Mouse (Mus musculus) forebrain, embryonic 15.5 days (tissue): ENCODE measurements at regions not wholly inside any gene's neighbourhood (a gene's known extent, or its start where the extent isn't known, plus 50 kb on each side); places are given as distances from the start of the nearest gene placed in this dataset.
A peak's percentile ranks its signal among the peaks of the same experiment; 100 is the strongest.

Experiments
- ATAC-seq: fragments of 200-750 bp; cut with Nextera tagmentation; replicated peaks from 2 replicates; pipeline ENCODE4 v1.8.0; 2017; ENCODE audit warnings: mild to moderate bottlenecking, moderate TSS enrichment, moderate library complexity
- H3K27ac ChIP-seq: fragments of 300-500 bp; sonication (generic); replicated peaks from 2 replicates; pipeline ENCODE4 v1.5.1; 2015; ENCODE audit warnings: mild to moderate bottlenecking, inconsistent platforms
- H3K27me3 ChIP-seq: fragments of 300-500 bp; sonication (generic); 2 replicates; pipeline ENCODE4 v1.6.1; 2015; ENCODE audit warnings: inconsistent platforms
- H3K36me3 ChIP-seq: fragments of 300-500 bp; sonication (generic); 2 replicates; pipeline ENCODE4 v1.6.1; 2015; ENCODE audit warnings: mild to moderate bottlenecking, inconsistent platforms
- H3K4me1 ChIP-seq: fragments of 300-500 bp; sonication (generic); 2 replicates; pipeline ENCODE4 v1.6.1; 2015; ENCODE audit warnings: inconsistent platforms
- H3K4me2 ChIP-seq: fragments of 300-500 bp; sonication (generic); replicated peaks from 2 replicates; pipeline ENCODE4 v1.6.1; 2015; ENCODE audit warnings: mild to moderate bottlenecking, inconsistent platforms
- H3K4me3 ChIP-seq: fragments of 300-500 bp; sonication (generic); 2 replicates; pipeline ENCODE4 v1.5.1; 2015; ENCODE audit warnings: mild to moderate bottlenecking, inconsistent platforms
- H3K9ac ChIP-seq: fragments of 300-500 bp; sonication (generic); replicated peaks from 2 replicates; pipeline ENCODE4 v1.6.1; 2015; ENCODE audit warnings: mild to moderate bottlenecking, inconsistent platforms
- H3K9me3 ChIP-seq: fragments of 300-500 bp; sonication (generic); 2 replicates; pipeline ENCODE4 v1.6.1; 2016; ENCODE audit warnings: inconsistent platforms
- WGBS: fragments of 180-500 bp; shearing (Covaris S2); methylation state at CpG from one replicate; pipeline ENCODE4 v1.1.7; 2015; ENCODE audit warnings: mixed read lengths; 5-methylcytosine and 5-hydroxymethylcytosine counted together

GRCm38 (mm10) chr8:109012655-109013054 is 481.2 kb upstream of the Pmfbp1 start:
- Histone ChIP-seq H3K4me3 (no peak overlapping the region), H3K36me3 (no peaks in the 10 kb centered on the region), H3K27me3 (no peaks in the 10 kb centered on the region), H3K9me3 (no peaks in the 10 kb centered on the region), H3K4me1 (no peaks in the 10 kb centered on the region), H3K4me2 (no peak overlapping the region), H3K27ac (no peak overlapping the region), H3K9ac (no peak overlapping the region)
- 21% methylated on average over 8 of the region's 8 CpGs for WGBS
- no peak for ATAC-seq

DNA sequence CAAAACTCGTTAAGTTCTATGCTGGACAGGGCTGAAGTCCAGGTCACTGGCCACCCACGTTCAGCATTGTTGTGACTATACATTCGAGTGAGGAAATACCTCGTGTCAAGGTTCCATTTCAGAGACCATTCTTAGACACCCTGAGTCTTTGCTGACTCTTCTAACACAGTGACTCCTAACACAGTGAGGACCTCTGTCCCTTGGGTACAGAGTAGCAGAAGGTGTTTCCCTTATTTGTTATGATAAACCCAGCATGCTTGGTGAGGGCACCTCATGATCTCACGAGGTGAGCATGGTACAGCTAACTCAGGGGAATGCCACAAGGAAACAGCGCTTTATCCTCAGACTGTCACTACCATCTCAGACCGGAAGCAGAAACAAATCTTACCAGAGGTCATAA is 480.2 kb upstream of the Pmfbp1 start:
- WGBS = 51% methylated on average over 7 of the region's 7 CpGs
- H3K9me3 ChIP-seq = no peaks in the 10 kb centered on the region
- H3K4me2 ChIP-seq = no peak overlapping the region
- no peak for ATAC-seq
- H3K9ac ChIP-seq = no peak overlapping the region
- H3K4me1 ChIP-seq = no peaks in the 10 kb centered on the region
- no peaks in the 10 kb centered on the region for H3K36me3 ChIP-seq
- H3K4me3 ChIP-seq = no peak overlapping the region
- H3K27me3 ChIP-seq = no peaks in the 10 kb centered on the region
- H3K27ac ChIP-seq = no peak overlapping the region

- Histone ChIP-seq H3K4me1 (no peaks in the 10 kb centered on the region), H3K4me2 (no peak overlapping the region), H3K27ac (no peak overlapping the region), H3K4me3 (no peak overlapping the region), H3K27me3 (no peaks in the 10 kb centered on the region), H3K9ac (no peak overlapping the region), H3K9me3 (no peaks in the 10 kb centered on the region), H3K36me3 (no peaks in the 10 kb centered on the region)
- WGBS = 71% methylated on average over 7 of the region's 7 CpGs
- ATAC-seq = no peak
These were observed 479.1 kb upstream of the Pmfbp1 start for GRCm38 (mm10) chr8:109014746-109015145.

DNA sequence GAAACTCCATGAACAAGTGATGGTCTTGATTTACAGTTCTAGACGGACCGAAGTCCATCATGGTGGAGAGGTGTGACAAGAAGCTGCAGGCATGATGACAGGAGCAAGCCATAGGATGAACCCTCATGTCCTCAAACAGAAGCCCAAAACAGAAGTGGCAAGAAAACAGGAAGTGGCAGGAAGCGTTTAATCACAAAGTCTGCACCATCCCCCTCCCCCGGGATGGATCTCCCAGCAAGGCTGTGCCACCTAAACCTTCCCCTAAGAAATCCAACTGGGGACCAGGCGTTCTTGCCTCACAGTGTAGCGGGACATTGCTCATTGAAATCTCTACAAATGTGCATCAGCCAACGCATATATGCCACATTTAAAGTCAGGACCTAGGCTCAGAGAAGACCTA is 474.3 kb upstream of the Pmfbp1 start:
- Histone ChIP-seq H3K4me1 (no peaks in the 10 kb centered on the region), H3K27me3 (no peaks in the 10 kb centered on the region), H3K9me3 (no peaks in the 10 kb centered on the region), H3K27ac (no peak overlapping the region), H3K4me3 (no peak overlapping the region), H3K36me3 (no peaks in the 10 kb centered on the region), H3K9ac (no peak overlapping the region), H3K4me2 (no peak overlapping the region)
- WGBS = 89% methylated on average over 7 of the region's 7 CpGs
- ATAC-seq = no peak

GRCm38 (mm10) chr8:109020102-109020501 is 473.7 kb upstream of the Pmfbp1 start:
- Histone ChIP-seq H3K9ac (no peak overlapping the region), H3K4me3 (no peak overlapping the region), H3K27ac (no peak overlapping the region), H3K36me3 (no peaks in the 10 kb centered on the region), H3K9me3 (no peaks in the 10 kb centered on the region), H3K27me3 (no peaks in the 10 kb centered on the region), H3K4me1 (no peaks in the 10 kb centered on the region), H3K4me2 (no peak overlapping the region)
- WGBS = 88% methylated on average over 4 of the region's 4 CpGs
- no peak for ATAC-seq

GRCm38 (mm10) chr8:109027923-109028322 is 465.9 kb upstream of the Pmfbp1 start:
- WGBS = 92% methylated on average over 8 of the region's 8 CpGs
- Histone ChIP-seq H3K4me1 (no peaks in the 10 kb centered on the region), H3K4me2 (no peak overlapping the region), H3K27ac (no peak overlapping the region), H3K36me3 (no peaks in the 10 kb centered on the region), H3K9ac (no peak overlapping the region), H3K4me3 (no peak overlapping the region), H3K9me3 (no peaks in the 10 kb centered on the region), H3K27me3 (no peaks in the 10 kb centered on the region)
- ATAC-seq = no peak

DNA sequence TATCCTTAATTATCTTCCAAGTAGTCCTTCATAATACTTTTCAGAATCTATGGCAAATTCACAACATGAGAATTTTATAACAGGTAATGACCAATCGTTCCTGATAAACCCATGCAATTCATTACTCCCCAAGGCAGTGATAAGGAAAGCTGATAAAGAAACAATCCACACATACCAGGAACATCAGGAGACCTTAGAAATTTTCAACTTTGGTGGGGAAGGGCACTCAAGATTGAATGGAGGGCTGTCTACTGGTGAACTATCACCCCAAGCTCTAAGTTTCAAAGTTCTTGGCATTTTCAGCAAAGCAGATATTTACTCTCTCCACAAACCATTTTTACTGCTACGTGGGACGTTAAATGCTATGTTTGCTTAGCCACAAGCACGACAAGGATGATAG is 440.2 kb upstream of the Pmfbp1 start:
- H3K4me3 ChIP-seq = no peak overlapping the region
- no peak overlapping the region for H3K9ac ChIP-seq
- H3K4me2 ChIP-seq = no peak overlapping the region
- H3K27me3 ChIP-seq = no peaks in the 10 kb centered on the region
- no peak overlapping the region for H3K27ac ChIP-seq
- no peaks in the 10 kb centered on the region for H3K4me1 ChIP-seq
- H3K36me3 ChIP-seq = no peaks in the 10 kb centered on the region
- no peaks in the 10 kb centered on the region for H3K9me3 ChIP-seq
- WGBS = 95% methylated on average over 4 of the region's 4 CpGs
- ATAC-seq = no peak

DNA sequence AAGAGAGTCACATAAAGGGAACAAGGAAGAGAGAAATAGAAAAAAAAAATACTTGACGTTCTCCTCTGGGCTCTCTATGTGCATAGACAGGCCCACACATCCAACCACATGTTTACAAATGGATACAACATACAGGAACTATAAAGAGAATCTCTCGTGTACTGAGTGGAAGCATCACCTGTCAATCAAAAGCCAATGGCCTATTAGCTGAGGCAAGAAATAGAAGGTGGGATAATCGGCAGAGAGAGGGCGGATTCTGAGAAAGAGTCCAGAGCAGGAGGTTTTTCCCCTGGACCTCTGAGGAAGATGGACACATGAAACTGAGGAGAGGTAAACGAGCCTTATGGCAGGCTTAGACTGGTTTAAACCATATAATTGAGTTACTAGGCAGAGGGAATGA is 434.7 kb upstream of the Pmfbp1 start:
- H3K4me1 ChIP-seq = no peaks in the 10 kb centered on the region
- no peak overlapping the region for H3K4me2 ChIP-seq
- H3K4me3 ChIP-seq = no peak overlapping the region
- H3K9me3 ChIP-seq = no peaks in the 10 kb centered on the region
- H3K36me3 ChIP-seq = no peaks in the 10 kb centered on the region
- H3K27me3 ChIP-seq = no peaks in the 10 kb centered on the region
- no peak overlapping the region for H3K27ac ChIP-seq
- WGBS = 73% methylated on average over 5 of the region's 5 CpGs
- no peak for ATAC-seq
- H3K9ac ChIP-seq = no peak overlapping the region

DNA sequence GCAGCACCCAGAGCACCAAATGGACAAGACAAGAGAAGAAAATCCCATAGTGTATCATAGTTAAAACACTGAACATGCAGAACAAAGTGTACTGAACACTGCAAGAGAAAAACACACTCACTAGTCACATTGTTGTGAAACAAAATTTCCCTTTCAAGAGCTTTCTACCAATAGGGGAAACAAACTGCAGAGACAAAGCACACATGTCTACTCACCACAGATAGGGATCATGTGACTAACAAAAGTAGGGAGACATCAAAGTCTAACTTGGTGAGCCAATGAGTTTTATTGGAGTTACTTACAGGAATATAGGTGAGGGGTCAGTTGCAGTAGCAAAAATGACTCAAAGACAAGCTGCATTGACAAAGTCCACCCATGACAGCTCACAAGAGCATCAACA is 431.5 kb upstream of the Pmfbp1 start:
- Histone ChIP-seq H3K36me3 (no peaks in the 10 kb centered on the region), H3K4me1 (no peaks in the 10 kb centered on the region), H3K9me3 (no peaks in the 10 kb centered on the region), H3K4me2 (no peak overlapping the region), H3K27ac (no peak overlapping the region), H3K27me3 (no peaks in the 10 kb centered on the region), H3K4me3 (no peak overlapping the region), H3K9ac (no peak overlapping the region)
- ATAC-seq = no peak

DNA sequence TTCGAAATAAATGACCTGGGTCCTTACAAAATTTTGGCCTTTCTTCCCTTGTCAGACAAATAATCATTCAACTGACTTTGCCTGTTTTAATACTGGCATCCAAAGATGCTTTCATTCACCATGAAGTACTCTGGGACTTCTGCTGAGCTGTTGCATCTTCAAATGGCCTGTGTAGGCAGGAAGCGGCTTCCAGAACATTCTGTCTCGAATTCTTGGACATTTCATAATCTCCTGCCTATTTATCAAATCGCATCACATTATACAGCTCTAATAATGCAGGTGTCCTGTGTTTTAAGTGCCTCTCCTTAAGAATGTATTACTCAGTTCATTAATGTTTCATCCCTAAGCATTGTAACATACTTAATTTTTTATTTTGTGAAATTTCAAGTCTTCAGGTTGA is 420.1 kb upstream of the Pmfbp1 start:
- Histone ChIP-seq H3K27me3 (no peaks in the 10 kb centered on the region), H3K4me1 (0 out of 2 replicates have a peak, but pooled peaks cover 3% of the 10 kb centered on the region), H3K9me3 (no peaks in the 10 kb centered on the region), H3K9ac (no peak overlapping the region), H3K4me3 (no peak overlapping the region), H3K36me3 (no peaks in the 10 kb centered on the region), H3K4me2 (no peak overlapping the region), H3K27ac (no peak overlapping the region)
- 92% methylated on average over 4 of the region's 4 CpGs for WGBS
- ATAC-seq = no peak

DNA sequence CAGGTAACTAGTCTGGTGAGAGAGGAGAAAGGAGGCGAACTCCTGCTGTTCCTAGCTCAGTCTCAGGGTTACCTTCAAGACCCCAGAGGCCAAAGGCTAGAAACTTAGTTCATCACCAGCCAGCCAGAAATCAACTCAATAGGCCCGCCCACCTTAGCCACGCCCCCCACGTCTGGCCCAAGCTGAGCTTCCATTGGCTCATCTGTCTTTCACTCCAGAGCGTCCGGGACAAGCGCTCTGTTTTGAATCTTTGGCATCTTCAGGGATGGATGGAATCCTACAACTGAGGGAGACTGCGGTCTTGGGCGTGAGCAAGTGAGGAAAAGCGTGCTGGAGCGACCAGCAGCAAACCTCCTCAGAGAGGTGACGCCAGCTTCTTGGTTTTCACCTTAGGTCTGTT is 418.8 kb upstream of the Pmfbp1 start:
- Histone ChIP-seq H3K9me3 (no peaks in the 10 kb centered on the region), H3K36me3 (no peaks in the 10 kb centered on the region), H3K4me1 (0 out of 2 replicates have a peak, but pooled peaks cover 3% of the 10 kb centered on the region), H3K27me3 (no peaks in the 10 kb centered on the region), H3K4me3 (0 out of 2 replicates have a peak overlapping the region, but pooled peaks have one; percentile 17), H3K9ac (no peak overlapping the region), H3K27ac (no peak overlapping the region), H3K4me2 (peak overlapping the region; percentile 34)
- ATAC-seq = no peak
- 14% methylated on average over 12 of the region's 12 CpGs for WGBS

- no peak overlapping the region for H3K9ac ChIP-seq
- no peaks in the 10 kb centered on the region for H3K27me3 ChIP-seq
- H3K27ac ChIP-seq = no peak overlapping the region
- no peak overlapping the region for H3K4me2 ChIP-seq
- H3K4me3 ChIP-seq = no peak overlapping the region
- H3K4me1 ChIP-seq = 0 out of 2 replicates have a peak, but pooled peaks cover 3% of the 10 kb centered on the region
- H3K9me3 ChIP-seq = no peaks in the 10 kb centered on the region
- 72% methylated on average over 6 of the region's 6 CpGs for WGBS
- ATAC-seq = no peak
- H3K36me3 ChIP-seq = no peaks in the 10 kb centered on the region
These were observed 414.6 kb upstream of the Pmfbp1 start for GRCm38 (mm10) chr8:109079223-109079622.

GRCm38 (mm10) chr8:109081295-109081694 is 412.5 kb upstream of the Pmfbp1 start:
- Histone ChIP-seq H3K27ac (no peak overlapping the region), H3K36me3 (no peaks in the 10 kb centered on the region), H3K4me3 (no peak overlapping the region), H3K9me3 (no peaks in the 10 kb centered on the region), H3K9ac (no peak overlapping the region), H3K4me2 (no peak overlapping the region), H3K4me1 (no peaks in the 10 kb centered on the region), H3K27me3 (no peaks in the 10 kb centered on the region)
- WGBS = 69% methylated on average over 5 of the region's 5 CpGs
- ATAC-seq = no peak
